Mouse (Mus musculus) embryo, embryonic 11.5 days (tissue): ENCODE data around the gene Esp38.
"Not testable (repeated sequence)": the region's sequence is repeated elsewhere in the genome, so short reads cannot be mapped to it uniquely, and the experiment has no call there.

Source experiments
- DNase-seq: peaks from one replicate; pipeline ENCODE4 v3.0.0-alpha.2; 2012; ENCODE audit warnings: low read depth, low spot score

Esp38 gene

GRCm38 (mm10) chr17:39950220-39950619, at the start of gene Esp38:
Esp38 (plus strand) TSS chr17:39950520.
- DNase-seq, result no peak

GRCm38 (mm10) chr17:39902928-39903545, 47.3 kb upstream of the Esp38 start:
- not testable (repeated sequence) for DNase-seq
